Mouse (Mus musculus): Measurements from ENCODE around the gene Tubb4a.

GRCm38 (mm10) chr17:57082481-57082880 is 5.1 kb downstream of the Tubb4a start:
- TF ChIP-seq EP300 (IDR thresholded peaks at IDR 0.05; ENCODE audit: insufficient read depth, low read depth, low read length) = no peak
- no peak for TF ChIP-seq POLR2A (IDR thresholded peaks at IDR 0.05; ENCODE audit: insufficient read depth, low read length)
- TF ChIP-seq CTCF (IDR thresholded peaks at IDR 0.05; ENCODE audit: low read depth, low read length) = no peak

All from ES-Bruce4 (cell line).